Mouse (Mus musculus): ENCODE measurements around the gene Galk1. TPM values are rescaled to one million over a fixed set of nuclear protein-coding genes. Genes with fewer than 3 reads are reported as not detected.

The Galk1 gene
- polyA plus RNA-seq, 1 experiment from 2014 or later = 59.5 TPM

DNA sequence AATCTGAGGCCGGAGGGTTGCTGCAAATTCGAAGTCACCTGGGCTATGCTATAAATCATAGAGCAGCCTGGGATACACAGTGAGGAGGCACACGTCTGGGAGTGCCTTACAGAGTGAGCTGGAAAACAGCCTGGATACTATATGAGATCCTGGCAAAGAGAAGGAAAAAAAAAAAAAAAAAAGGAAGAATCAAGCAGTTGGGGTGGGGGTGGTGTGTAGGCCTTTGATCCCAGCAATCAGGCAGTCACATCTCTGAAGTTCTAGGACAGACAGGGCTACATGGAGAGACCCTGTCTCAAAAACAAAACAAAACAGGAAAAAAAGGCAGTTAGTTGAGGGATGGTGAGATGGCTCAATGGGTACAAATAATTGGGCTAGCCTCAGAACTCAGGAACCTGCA is 24.2 kb upstream of the Galk1 start:
- Histone ChIP-seq H3K9me3 (replicated peaks; ENCODE audit: control insufficient read depth, low read length) (no peaks in the 10 kb centered on the region), H3K4me3 (ENCODE audit: low read depth, low read length) (no peak overlapping the region), H3K4me1 (ENCODE audit: control insufficient read depth, insufficient read depth, low read length) (peaks cover 2% of the 10 kb centered on the region), H3K4me2 (ENCODE audit: low read length) (no peak overlapping the region), H3K27ac (ENCODE audit: low read depth, low read length) (no peak overlapping the region), H3K27me3 (replicated peaks; ENCODE audit: control insufficient read depth, insufficient read depth, low read length) (no peaks in the 10 kb centered on the region), H3K9ac (ENCODE audit: low read length) (no peak overlapping the region), H3K36me3 (ENCODE audit: control insufficient read depth, insufficient read depth, low read length) (peaks cover 38% of the 10 kb centered on the region)
- DNase-seq (ENCODE audit: low spot score) (no peak), ATAC-seq (no peak)
- WGBS = 94% methylated on average over 3 of the region's 3 CpGs

DNA sequence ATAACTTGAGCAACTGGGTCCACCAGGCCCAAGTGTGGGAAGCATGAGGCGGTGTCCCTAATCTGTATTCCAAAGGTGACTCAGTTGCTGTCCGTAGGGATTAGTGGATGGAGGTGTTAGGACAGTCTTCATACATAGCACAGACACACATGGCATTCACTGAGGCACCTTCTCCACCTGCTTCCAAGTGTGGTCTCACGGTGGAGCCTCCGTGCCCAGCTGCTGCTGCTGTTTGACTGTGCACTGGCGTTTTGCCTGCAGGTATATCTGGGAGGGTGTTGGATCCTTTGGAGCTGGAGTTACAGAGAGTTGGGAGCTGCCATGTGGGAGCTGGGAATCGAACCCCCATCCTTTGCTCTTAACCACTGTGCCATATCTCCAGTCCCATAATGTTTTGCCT is 22.1 kb upstream of the Galk1 start:
- Histone ChIP-seq H3K27me3 (replicated peaks; ENCODE audit: control insufficient read depth, insufficient read depth, low read length) (no peaks in the 10 kb centered on the region), H3K9ac (ENCODE audit: low read length) (no peak overlapping the region), H3K4me3 (ENCODE audit: low read depth, low read length) (no peak overlapping the region), H3K36me3 (ENCODE audit: control insufficient read depth, insufficient read depth, low read length) (peaks cover 22% of the 10 kb centered on the region), H3K9me3 (replicated peaks; ENCODE audit: control insufficient read depth, low read length) (no peaks in the 10 kb centered on the region), H3K4me2 (ENCODE audit: low read length) (no peak overlapping the region), H3K27ac (ENCODE audit: low read depth, low read length) (no peak overlapping the region), H3K4me1 (ENCODE audit: control insufficient read depth, insufficient read depth, low read length) (peaks cover 10% of the 10 kb centered on the region)
- DNase-seq (ENCODE audit: low spot score) (no peak), ATAC-seq (no peak)
- WGBS = 94% methylated on average over 6 of the region's 6 CpGs

DNA sequence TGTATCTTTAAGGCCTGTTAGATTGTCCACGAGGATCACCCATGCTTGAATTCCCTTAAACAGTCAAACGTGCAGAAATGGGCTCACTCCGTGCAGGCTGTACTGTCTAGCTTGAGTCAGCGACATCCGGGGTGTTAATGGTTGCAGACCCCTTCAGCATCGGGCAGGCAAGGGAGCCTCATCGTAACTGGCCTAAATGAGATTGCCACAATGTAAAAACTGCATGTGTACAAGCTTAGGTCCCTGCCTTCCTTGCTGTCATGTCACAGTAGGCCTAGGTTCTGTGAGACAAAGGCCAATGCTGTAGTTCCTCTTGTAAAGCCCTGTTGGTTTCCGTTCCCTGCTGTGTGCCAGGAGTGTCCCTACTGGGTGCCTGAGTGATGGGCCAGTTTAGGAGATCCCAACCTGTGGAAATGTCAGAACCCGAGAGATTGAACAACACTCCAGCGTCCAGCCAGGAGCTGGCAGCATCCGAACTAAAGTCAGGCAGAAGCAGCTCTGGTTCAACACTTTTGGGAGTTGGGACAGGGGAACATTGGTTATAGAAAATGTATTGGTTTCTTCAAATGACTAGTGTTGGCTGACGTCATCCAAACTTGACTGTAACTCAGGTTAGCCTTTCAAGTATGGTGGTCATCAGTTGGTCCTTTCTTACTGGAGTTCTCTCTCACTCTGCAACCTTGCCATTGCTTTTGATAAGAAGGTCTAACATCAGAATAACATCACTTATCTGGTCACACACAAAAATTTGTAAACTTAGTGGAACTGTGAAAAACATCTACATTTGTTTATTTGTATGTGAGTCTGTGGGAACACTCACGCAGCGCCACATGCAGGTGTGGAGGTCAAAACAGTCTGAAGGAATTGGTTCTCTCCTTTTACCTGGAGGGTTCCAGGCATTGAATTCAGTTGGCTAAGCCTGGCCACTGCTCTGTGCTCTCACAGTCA is 18.7 kb upstream of the Galk1 start:
- H3K36me3 ChIP-seq (ENCODE audit: control insufficient read depth, insufficient read depth, low read length) = 0 out of 2 replicates have a peak, but pooled peaks cover 7% of the 10 kb centered on the region
- WGBS = 26% methylated on average over 14 of the region's 14 CpGs
- no peaks in the 10 kb centered on the region for H3K27me3 ChIP-seq (replicated peaks; ENCODE audit: control insufficient read depth, insufficient read depth, low read length)
- H3K9me3 ChIP-seq (replicated peaks; ENCODE audit: control insufficient read depth, low read length) = no peaks in the 10 kb centered on the region
- ATAC-seq (peak; percentile 17), DNase-seq (ENCODE audit: low spot score) (peak; percentile 56)
- peak overlapping the region; percentile 94 for H3K4me2 ChIP-seq (ENCODE audit: low read length)
- H3K27ac ChIP-seq (ENCODE audit: low read depth, low read length) = peak overlapping the region; percentile 98
- H3K4me3 ChIP-seq (ENCODE audit: low read depth, low read length) = peak overlapping the region; percentile 70
- H3K4me1 ChIP-seq (ENCODE audit: control insufficient read depth, insufficient read depth, low read length) = peaks cover 12% of the 10 kb centered on the region
- H3K9ac ChIP-seq (ENCODE audit: low read length) = peak overlapping the region; percentile 89

DNA sequence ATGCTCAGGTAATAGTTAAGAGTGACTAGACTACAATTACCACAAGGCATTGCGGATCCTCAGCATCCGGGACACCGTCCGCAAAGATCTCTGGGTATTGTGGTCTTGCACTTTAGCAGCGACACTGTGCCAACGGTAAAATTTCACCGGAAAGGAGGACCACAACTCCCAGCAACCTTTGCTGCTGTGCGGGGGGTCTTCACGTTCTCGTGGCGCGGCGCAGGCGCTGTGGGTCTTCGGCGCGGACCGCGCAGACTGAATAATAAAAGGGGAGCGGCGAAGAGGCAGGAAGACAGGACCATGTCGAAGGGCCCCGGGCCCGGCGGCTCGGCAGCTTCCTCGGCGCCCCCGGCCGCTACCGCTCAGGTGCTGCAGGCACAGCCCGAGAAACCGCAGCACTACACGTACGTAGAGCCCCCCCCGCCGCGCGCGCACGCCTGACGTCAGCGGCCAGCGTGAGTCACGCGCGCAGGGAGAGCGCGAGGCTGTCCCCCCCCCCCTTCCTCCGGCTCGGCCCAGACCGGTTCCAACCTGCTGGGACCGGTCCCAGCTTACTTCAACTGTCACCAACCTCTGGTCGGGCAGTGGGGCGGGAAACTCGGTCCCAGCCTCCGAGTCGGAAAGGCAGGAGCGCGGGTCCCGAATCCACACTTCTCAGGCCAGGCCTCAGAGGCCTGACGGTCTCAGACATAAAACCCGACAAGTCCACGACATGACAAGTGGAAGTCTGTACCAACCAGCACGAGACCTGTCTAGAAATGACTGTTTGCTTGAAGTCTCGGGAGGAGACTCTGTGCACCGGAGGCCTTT is 17.8 kb upstream of the Galk1 start, which contains the start of gene Unk:
Unk (plus strand) TSS at position 235 of the 810 bp plus-strand sequence.
- Histone ChIP-seq H3K4me1 (ENCODE audit: control insufficient read depth, insufficient read depth, low read length) (peaks cover 12% of the 10 kb centered on the region), H3K9ac (ENCODE audit: low read length) (peak within 1 kb of the TSS; percentile 89), H3K27me3 (replicated peaks; ENCODE audit: control insufficient read depth, insufficient read depth, low read length) (no peaks in the 10 kb centered on the region), H3K9me3 (replicated peaks; ENCODE audit: control insufficient read depth, low read length) (no peaks in the 10 kb centered on the region), H3K4me3 (ENCODE audit: low read depth, low read length) (peak within 1 kb of the TSS; percentile 70), H3K4me2 (ENCODE audit: low read length) (peak within 1 kb of the TSS; percentile 94), H3K36me3 (ENCODE audit: control insufficient read depth, insufficient read depth, low read length) (0 out of 2 replicates have a peak, but pooled peaks cover 7% of the 10 kb centered on the region), H3K27ac (ENCODE audit: low read depth, low read length) (peak within 1 kb of the TSS; percentile 98)
- peak; percentile 96 for ATAC-seq
- DNase-seq (ENCODE audit: low spot score) = peak; percentile 100
- under 1% methylated on average over 65 of the region's 67 CpGs for WGBS

DNA sequence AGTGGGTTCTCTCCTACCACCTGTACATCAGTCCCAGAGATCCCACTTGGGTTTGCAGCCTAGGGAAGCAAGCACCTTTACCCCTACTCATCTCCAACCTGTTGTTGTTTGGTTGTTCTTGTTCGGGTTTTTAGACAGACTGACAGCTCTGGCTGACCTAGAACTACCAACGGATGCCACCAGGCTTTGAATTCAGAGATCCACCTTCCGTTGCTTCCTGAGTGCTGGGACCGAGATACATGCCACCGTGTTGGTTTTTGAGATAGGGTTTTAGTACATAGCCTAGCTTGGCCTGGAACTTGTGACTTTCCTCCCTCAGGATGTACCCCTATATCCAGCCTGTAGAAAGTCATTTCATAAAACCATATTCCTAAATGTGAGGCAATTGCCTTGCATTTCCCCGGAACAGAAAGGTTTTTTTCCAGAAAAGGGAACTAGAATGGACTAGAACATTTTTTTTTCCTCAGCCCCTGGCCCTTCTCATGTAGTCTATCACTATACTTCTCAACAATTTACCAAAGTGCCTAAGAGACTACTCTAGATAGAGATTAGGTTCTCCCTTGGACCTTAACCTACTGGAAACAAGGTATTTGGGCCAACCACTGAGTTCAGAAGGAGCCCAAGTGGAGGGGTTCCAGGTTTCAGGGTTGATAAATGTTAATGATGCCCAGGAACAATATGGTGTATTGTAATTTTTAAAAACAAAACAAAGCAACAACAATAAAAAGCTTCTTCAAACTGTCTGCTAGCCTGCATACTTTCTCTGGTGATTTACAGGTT is 16.8 kb upstream of the Galk1 start:
- DNase-seq (ENCODE audit: low spot score) (no peak), ATAC-seq (no peak)
- Histone ChIP-seq H3K9me3 (replicated peaks; ENCODE audit: control insufficient read depth, low read length) (no peaks in the 10 kb centered on the region), H3K4me1 (ENCODE audit: control insufficient read depth, insufficient read depth, low read length) (peaks cover 12% of the 10 kb centered on the region), H3K36me3 (ENCODE audit: control insufficient read depth, insufficient read depth, low read length) (0 out of 2 replicates have a peak, but pooled peaks cover 3% of the 10 kb centered on the region), H3K4me3 (ENCODE audit: low read depth, low read length) (peak overlapping the region; percentile 70), H3K27me3 (replicated peaks; ENCODE audit: control insufficient read depth, insufficient read depth, low read length) (no peaks in the 10 kb centered on the region), H3K9ac (ENCODE audit: low read length) (peak overlapping the region; percentile 49; the same call in 1 of the 2 replicates), H3K27ac (ENCODE audit: low read depth, low read length) (no peak overlapping the region), H3K4me2 (ENCODE audit: low read length) (peak overlapping the region; percentile 49)
- 90% methylated on average over 6 of the region's 6 CpGs for WGBS

DNA sequence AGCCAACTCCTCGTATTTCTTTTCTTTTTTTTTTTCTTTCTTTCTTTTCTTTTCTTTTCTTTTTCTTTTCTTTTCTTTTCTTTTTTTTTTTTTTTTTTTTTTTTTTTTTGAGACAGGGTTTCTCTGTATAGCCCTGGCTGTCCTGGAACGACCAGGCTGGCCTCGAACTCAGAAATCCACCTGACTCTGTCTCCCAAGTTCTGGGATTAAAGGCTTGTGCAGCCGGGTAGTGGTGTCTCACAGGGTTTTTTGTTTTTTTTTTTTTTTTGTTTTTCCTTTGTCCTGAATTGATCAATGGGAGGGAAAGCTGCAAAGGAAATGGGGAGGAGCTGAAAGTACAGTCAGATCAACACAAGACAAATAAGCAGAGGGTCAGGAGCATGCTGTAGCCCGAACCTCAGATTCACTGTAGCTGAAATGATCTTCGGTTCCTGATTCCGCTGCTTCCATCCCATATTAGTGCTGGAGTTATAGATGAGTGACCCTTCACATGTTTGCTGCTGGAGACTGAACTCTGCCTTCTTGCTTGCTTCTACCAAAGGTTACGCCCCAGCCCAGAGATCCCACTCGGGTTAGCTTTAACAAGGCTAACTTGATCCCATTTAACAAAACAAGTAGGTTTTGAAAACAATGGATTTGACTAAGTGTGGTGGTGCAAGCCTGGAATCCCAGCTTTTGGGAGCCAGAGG is 15.8 kb upstream of the Galk1 start:
- Histone ChIP-seq H3K36me3 (ENCODE audit: control insufficient read depth, insufficient read depth, low read length) (peaks cover 5% of the 10 kb centered on the region; the same call in 1 of the 2 replicates), H3K27me3 (replicated peaks; ENCODE audit: control insufficient read depth, insufficient read depth, low read length) (no peaks in the 10 kb centered on the region), H3K4me2 (ENCODE audit: low read length) (no peak overlapping the region), H3K9me3 (replicated peaks; ENCODE audit: control insufficient read depth, low read length) (no peaks in the 10 kb centered on the region), H3K9ac (ENCODE audit: low read length) (no peak overlapping the region), H3K27ac (ENCODE audit: low read depth, low read length) (no peak overlapping the region), H3K4me1 (ENCODE audit: control insufficient read depth, insufficient read depth, low read length) (peaks cover 12% of the 10 kb centered on the region), H3K4me3 (ENCODE audit: low read depth, low read length) (no peak overlapping the region)
- ATAC-seq = no peak
- WGBS = 74% methylated on average over 9 of the region's 9 CpGs
- no peak for DNase-seq (ENCODE audit: low spot score)

DNA sequence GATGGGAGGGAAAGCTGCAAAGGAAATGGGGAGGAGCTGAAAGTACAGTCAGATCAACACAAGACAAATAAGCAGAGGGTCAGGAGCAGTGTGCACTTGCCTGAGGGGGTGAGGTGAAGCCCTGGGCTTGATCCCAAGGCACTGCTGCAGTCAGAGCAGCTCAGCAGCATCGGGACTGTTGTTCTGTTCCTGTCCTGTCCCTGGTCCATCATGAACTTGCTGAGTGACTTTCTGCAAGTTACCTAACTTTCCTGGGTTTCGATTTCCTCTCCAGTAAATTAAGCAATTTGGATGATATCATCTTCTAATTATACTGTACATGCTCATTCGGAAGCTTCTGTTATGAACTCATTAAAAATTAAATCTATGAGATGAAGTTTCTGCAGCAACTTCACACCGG is 15.2 kb upstream of the Galk1 start, which contains the start of gene H3f3b:
H3f3b (minus strand) TSS at position 207 of the 400 bp plus-strand sequence.
- no peak within 1 kb of the TSS for H3K27ac ChIP-seq (ENCODE audit: low read depth, low read length)
- peaks cover 4% of the 10 kb centered on the region; the same call in 1 of the 2 replicates for H3K36me3 ChIP-seq (ENCODE audit: control insufficient read depth, insufficient read depth, low read length)
- no peak within 1 kb of the TSS for H3K4me2 ChIP-seq (ENCODE audit: low read length)
- H3K9me3 ChIP-seq (replicated peaks; ENCODE audit: control insufficient read depth, low read length) = no peaks in the 10 kb centered on the region
- H3K9ac ChIP-seq (ENCODE audit: low read length) = no peak within 1 kb of the TSS
- DNase-seq (ENCODE audit: low spot score) = no peak
- no peaks in the 10 kb centered on the region for H3K27me3 ChIP-seq (replicated peaks; ENCODE audit: control insufficient read depth, insufficient read depth, low read length)
- ATAC-seq = no peak
- 86% methylated on average over 4 of the region's 4 CpGs for WGBS
- no peak within 1 kb of the TSS for H3K4me3 ChIP-seq (ENCODE audit: low read depth, low read length)
- H3K4me1 ChIP-seq (ENCODE audit: control insufficient read depth, insufficient read depth, low read length) = peaks cover 12% of the 10 kb centered on the region
